Mouse (Mus musculus) ES-E14 (cell line): ENCODE data around the gene Dld.

ENCODE experiments used
- HCFC1 ChIP-seq: IDR thresholded peaks from 2 replicates; pipeline ENCODE4 v1.6.1; 2012; ENCODE audit warnings: low read length, inconsistent platforms, borderline replicate concordance; ENCODE audit not compliant: insufficient read depth
- MAFK ChIP-seq: IDR thresholded peaks from 2 replicates; pipeline ENCODE4 v1.6.1; 2014; ENCODE audit warnings: mild to moderate bottlenecking, low read depth, low read length, inconsistent platforms; ENCODE audit not compliant: insufficient read depth
- ZC3H11A ChIP-seq: IDR thresholded peaks from 2 replicates; pipeline ENCODE4 v1.6.1; 2012; ENCODE audit warnings: low read depth, mild to moderate bottlenecking, inconsistent platforms, low read length, borderline replicate concordance
- ZNF384 ChIP-seq: IDR thresholded peaks from 2 replicates; pipeline ENCODE4 v1.6.1; 2012; ENCODE audit warnings: low read depth, low read length, inconsistent platforms

GRCm38 (mm10) chr12:31294526-31294925 is 56.7 kb downstream of the Dld start:
- TF ChIP-seq MAFK, result no peak
- no peak for TF ChIP-seq ZC3H11A
- no peak for TF ChIP-seq HCFC1
- TF ChIP-seq ZNF384, result no peak
